Mouse (Mus musculus) G1E (cell line): ENCODE measurements around the gene Dstn.

Experiments
- CTCF ChIP-seq: IDR thresholded peaks from 2 replicates; pipeline ENCODE4 v1.5.1; 2012; ENCODE audit warnings: low read depth, low read length, inconsistent platforms, mixed read lengths
- GATA1 ChIP-seq: IDR thresholded peaks from 2 replicates; pipeline ENCODE4 v1.6.1; 2012; ENCODE audit warnings: borderline replicate concordance, low read length, inconsistent platforms, mixed read lengths
- GATA2 ChIP-seq: IDR thresholded peaks from 2 replicates; pipeline ENCODE4 v1.6.1; 2012; ENCODE audit warnings: low read depth, low read length, inconsistent platforms, borderline replicate concordance
- POLR2AphosphoS5 ChIP-seq: IDR thresholded peaks from 2 replicates; pipeline ENCODE4 v1.6.1; 2012; ENCODE audit warnings: low read depth, low read length, inconsistent platforms; ENCODE audit not compliant: insufficient replicate concordance
- TAL1 ChIP-seq: conservative IDR thresholded peaks from 2 replicates; pipeline ENCODE4 v1.6.1; 2012; ENCODE audit warnings: low read depth, low read length, inconsistent platforms, mixed read lengths

DNA sequence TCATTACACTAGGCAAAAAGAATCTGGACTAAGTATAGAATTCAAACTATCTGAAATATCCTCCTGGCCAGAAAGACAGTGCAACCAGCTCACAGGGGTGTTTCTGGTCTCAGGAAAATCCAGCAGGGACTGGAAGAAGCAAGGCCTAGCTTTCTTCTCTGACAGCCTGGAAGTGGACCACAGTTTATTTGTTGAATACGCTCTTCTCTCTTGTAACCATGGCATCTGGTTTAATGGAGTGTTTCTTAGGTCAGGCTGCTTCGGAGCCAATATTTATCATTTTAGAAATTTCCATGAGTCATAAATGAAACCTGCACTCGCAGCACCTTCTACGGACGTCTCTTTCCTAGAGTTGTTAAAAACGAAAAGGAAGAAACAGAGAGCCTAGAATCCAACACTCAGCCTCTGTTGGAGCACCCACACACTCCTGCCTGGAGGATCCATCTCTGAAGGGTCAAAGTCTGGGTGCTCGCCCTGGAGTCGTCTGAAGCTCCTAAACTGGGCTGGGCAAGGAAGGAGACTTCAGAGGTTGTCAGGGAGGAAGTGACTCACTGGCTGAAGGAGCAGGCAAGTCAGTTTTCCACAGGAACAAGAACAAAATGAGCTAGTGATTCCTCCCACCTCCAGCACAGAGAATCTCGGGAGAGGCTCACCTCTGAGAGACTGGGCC lies 11.6 kb upstream of the Dstn start:
- TF ChIP-seq CTCF: no peak
- no peak for TF ChIP-seq GATA1
- no peak for TF ChIP-seq POLR2AphosphoS5
- TF ChIP-seq TAL1: no peak
- TF ChIP-seq GATA2: no peak
